Mouse (Mus musculus) bone marrow macrophage, adult 2 months (primary cell): ENCODE measurements at regions not wholly inside any gene's neighbourhood (a gene's known extent, or its start where the extent isn't known, plus 50 kb on each side); places are given as distances from the start of the nearest gene placed in this dataset.

Source experiments
- CTCF ChIP-seq: IDR thresholded peaks from 2 replicates; pipeline ENCODE4 v1.5.1; 2012; ENCODE audit warnings: low read depth, mild to moderate bottlenecking, low read length, moderate library complexity
- POLR2A ChIP-seq: IDR thresholded peaks from 2 replicates; pipeline ENCODE4 v1.6.1; 2012; ENCODE audit warnings: mild to moderate bottlenecking, low read depth, low read length, borderline replicate concordance

DNA sequence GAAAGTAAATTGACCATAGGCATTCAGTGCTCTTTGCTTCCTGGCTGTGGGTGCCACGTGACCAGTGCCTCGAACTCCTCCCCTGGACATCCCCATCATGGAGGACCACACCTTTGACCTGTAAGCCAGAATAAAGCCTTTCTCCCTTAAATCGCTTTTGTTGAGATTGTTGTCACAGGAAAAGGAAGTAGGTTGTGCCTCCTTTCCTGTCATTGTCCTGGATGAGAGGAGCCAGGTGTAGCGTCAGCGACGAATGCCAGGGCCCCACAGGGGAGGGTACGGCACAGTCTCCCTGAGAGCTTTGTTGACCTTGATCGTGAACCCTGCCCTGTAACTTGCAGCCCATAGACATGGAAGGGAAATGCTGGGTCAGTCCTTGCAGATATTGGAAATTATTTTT is 952.8 kb downstream of the 4930447A16Rik start:
- TF ChIP-seq CTCF (no peak), POLR2A (no peak)
